Mouse (Mus musculus) mouse embryonic stem cell (cell line): Measurements from ENCODE around the gene Fnip2.

Source experiments
- in situ Hi-C, 2 experiments: fragments of 300-500 bp; cut with MboI; formaldehyde crosslinking; loops; 1 replicate in 1 of 2; 3 replicates in 1 of 2; pipeline ENCODE4 v1.14.3; 2019 to 2020; ENCODE audit warnings: low sequenced_read_pairs in 2 of 2, low pct_unique_long_range_greater_than_20kb in 1 of 2, mixed read lengths in 1 of 2; ENCODE audit not compliant: unreplicated experiment in 1 of 2

The Fnip2 gene

GRCm38 (mm10) chr3:79495151-79495550, 72.4 kb downstream of the Fnip2 start:
- in situ Hi-C loops, result no loop called here

- in situ Hi-C loops, result no loop called here
These were observed 73.6 kb downstream of the Fnip2 start for GRCm38 (mm10) chr3:79494028-79494427.

DNA sequence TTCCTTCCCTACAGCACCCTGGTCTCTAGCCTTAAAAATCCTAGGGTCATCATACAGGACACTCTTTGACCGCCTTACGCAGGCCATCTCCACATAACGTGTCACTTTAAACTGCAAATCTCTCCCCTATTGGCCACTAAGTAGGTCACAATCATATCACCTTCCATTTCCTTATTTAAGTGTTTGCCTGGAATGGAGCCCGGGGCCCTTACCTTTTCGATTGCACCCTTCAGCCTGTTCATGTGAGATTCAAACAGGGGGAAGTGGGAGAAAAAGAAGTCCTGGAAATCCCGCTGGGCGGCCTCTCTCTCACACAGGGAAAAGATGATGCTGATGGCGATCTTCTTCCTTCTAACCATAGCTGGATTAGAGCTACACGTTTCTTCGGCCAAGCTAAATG, 74.5 kb downstream of the Fnip2 start:
- in situ Hi-C loops, result no loop called here

DNA sequence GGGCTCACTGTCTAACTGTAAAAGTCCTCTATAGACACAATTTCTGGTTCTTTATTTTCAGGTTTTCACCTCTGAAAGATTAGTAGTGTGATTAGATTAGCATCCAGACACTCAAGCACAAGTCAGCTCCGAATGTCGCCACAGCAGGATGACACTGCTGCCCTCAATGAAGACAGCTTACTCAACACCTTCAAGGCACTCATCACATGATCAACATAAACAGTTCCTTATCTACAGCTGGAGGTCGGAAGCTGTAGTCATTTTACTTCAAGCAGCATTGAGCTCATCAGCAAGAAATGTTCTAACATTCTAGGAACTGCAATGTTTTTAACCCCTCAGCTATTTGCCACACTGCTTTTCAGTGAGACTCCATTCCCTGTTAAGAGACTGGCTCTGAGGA, 76.0 kb downstream of the Fnip2 start:
- in situ Hi-C loops, result no loop called here

DNA sequence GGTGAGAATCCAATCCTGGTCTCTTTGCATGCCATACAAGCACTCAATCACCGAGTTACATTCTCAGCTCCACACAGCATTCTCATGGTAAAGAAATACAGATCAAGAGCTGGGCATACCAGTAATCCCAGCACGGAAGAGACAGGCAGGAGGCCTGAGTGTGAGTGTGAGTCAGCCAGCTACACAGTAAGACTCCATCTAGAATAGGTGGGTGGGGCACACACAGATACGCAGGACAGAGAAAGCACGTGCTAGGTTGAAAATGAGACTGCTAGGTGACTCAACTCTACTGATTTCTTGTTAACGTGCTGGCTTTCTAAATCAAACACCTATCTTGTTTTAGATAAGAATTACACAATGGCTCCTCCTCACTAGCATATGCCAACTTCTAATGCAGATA, 77.5 kb downstream of the Fnip2 start:
- in situ Hi-C loops, result no loop called here

DNA sequence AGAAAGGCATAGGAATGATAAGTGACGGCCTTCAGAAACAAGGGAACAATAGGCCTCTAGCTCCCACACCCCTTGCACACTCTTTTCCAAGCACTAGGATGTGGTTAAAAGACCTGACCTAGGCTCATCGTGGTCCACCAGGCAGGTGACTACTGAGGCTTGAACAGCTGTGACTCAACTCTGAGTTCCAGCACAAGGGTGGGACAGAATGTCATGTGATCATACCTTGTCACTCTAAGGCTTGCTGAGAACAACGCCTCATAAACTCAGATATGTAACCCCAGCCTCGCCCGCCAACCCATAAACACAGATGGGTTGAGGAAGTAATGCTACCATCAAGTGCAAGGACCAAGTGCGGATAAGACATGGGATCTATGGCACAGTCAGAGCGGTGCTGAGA, 79.6 kb downstream of the Fnip2 start:
- in situ Hi-C loops, result no loop called here

- in situ Hi-C loops, result no loop called here
These were observed 83.1 kb downstream of the Fnip2 start for GRCm38 (mm10) chr3:79484286-79485063.

DNA sequence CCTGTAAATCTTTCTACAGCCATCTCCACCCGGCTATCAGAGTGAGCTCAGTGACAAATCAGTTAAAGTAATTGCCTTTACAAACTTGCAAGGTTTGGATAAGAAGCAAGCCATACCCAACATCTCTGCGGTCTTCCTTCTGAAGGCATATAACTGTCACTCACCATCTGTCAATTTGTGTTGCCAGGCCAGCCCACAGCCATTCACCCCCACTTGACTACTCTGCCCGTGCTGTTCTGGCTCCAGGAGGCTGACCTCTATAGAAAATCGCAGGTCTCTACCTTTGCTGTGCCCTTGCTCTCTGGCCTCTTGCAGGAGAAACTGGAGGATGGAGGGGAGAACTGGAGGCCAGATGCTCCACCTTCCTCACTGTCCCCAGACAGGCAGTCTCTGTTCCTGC, 88.7 kb downstream of the Fnip2 start:
- in situ Hi-C loops, result no loop called here

GRCm38 (mm10) chr3:79478400-79478799, 89.2 kb downstream of the Fnip2 start:
- in situ Hi-C loops, result no loop called here

DNA sequence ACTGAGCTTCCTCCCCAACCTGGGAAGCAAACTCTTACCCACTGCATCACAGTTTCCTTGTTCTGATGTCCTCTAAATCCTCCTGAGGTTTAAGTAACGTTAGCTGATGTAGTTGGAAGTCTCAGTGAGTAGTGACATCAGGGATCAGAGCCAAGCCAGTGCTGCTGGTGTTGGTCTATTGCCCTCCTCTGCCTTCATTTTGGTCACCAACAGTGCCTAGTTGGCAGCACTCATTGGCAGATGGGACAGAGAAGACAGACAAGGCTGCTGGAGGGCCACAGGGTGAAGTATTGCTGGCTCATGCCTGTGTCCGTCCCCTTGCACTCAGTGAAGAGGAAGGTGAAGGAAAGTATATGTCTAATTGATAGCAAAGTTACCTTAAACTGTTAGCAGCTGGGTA, 91.6 kb downstream of the Fnip2 start:
- in situ Hi-C loops, result no loop called here

- in situ Hi-C loops, result loop anchor here in 1 of 2 experiments (25.0 kb wide), 1 partner anchor 337 kb away; no protein-coding TSS in a partner anchor
These were observed 92.7 kb downstream of the Fnip2 start for GRCm38 (mm10) chr3:79474911-79475310.

GRCm38 (mm10) chr3:79472362-79472761, 95.2 kb downstream of the Fnip2 start:
- in situ Hi-C loops, result loop anchor here in 1 of 2 experiments (25.0 kb wide), 1 partner anchor 340 kb away; no protein-coding TSS in a partner anchor

DNA sequence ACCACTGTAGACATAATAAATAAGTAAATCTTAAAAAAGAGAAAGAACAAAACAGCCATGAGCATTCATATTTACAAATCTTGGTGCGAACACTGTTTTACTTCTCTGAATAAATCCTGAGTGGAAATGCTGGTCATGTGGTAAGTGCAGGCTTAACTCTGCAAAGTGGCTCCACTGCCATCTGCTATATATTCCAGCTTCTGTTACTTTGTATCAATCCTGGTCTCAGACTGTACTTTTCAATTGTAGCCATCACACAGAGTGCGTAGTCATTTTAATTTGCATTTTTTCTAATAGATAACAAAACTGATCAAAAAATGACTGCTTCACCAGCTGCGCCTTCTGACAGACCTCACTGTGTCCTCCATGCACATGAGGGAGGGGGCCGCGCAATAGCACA, 98.2 kb downstream of the Fnip2 start:
- in situ Hi-C loops, result loop anchor here in 1 of 2 experiments (25.0 kb wide), 1 partner anchor 343 kb away; no protein-coding TSS in a partner anchor

- in situ Hi-C loops, result loop anchor here in 1 of 2 experiments (25.0 kb wide), 1 partner anchor 354 kb away; no protein-coding TSS in a partner anchor
These were observed 108.8 kb downstream of the Fnip2 start for GRCm38 (mm10) chr3:79458651-79459275.

DNA sequence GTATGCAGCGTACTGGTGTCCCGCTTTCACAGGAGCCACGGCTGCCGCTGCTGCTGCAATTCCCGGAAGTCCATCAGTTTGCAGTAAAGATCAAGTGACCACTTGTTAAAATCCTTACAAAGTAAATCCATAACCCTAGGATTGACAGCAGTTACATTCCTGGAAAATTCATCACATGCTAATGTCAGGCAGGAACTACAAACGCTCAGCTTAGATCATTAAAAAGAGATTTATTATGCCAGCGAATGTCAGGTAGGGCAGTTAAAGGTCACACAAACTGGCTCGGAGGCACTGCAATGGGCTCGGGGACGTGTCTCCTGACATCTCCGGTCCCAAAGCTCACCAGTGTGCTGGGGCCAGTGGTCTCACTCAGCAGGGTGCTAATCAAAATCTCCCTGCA, 111.8 kb downstream of the Fnip2 start:
- in situ Hi-C loops, result loop anchor here in 1 of 2 experiments (25.0 kb wide), 1 partner anchor 357 kb away; no protein-coding TSS in a partner anchor

DNA sequence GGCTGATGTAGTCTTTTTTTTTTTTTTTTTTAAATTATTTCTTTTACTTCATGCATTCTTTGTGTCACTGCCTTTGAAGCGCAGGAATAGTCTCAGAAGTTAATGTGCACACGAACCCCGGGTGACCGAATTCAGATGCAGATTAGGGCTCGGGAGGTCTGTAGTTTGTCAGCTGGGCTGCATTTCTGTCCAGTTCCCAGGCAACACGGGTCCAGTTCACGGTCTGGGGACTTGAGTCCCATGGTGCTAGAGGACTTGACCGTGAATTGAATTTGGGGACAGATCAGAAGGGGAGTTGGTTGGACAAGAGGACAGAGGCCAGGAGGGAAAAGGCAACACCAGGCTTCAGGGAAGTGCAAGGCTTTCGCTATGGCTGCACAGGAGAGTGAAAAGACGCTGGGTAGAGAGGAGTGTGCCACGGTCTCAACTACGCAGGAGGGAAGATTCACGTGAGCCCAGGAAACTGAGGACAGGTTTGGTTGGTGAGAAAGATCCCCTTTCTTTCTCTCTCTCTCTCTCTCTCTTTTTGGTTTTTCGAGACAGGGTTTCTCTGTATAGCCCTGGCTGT, 114.8 kb downstream of the Fnip2 start:
- in situ Hi-C loops, result loop anchor here in 1 of 2 experiments (25.0 kb wide), 1 partner anchor 360 kb away; no protein-coding TSS in a partner anchor

- in situ Hi-C loops, result loop anchor here in 1 of 2 experiments (10.0 kb wide), 1 partner anchor 495 kb away; no protein-coding TSS in a partner anchor
These were observed 118.2 kb downstream of the Fnip2 start for GRCm38 (mm10) chr3:79449361-79449760.

- in situ Hi-C loops, result loop anchor here in 1 of 2 experiments (10.0 kb wide), 1 partner anchor 494 kb away; no protein-coding TSS in a partner anchor
These were observed 119.2 kb downstream of the Fnip2 start for GRCm38 (mm10) chr3:79448421-79448820.

GRCm38 (mm10) chr3:79446648-79447047, 120.9 kb downstream of the Fnip2 start:
- in situ Hi-C loops, result loop anchor here in 1 of 2 experiments (10.0 kb wide), 1 partner anchor 492 kb away; no protein-coding TSS in a partner anchor
